Mouse (Mus musculus) midbrain, embryonic 16.5 days (tissue): ENCODE data around the gene Enpp1. TPM values are rescaled to one million over a fixed set of nuclear protein-coding genes. Genes with fewer than 3 reads are reported as not detected.

Experiments
- ATAC-seq: fragments of 200-750 bp; cut with Nextera tagmentation; 2 replicates; pipeline ENCODE4 v1.8.0; 2017; ENCODE audit warnings: moderate TSS enrichment
- H3K27ac ChIP-seq: fragments of 300-500 bp; sonication (generic); 2 replicates; pipeline ENCODE4 v1.5.1; 2014; ENCODE audit warnings: mild to moderate bottlenecking, low read length, mixed read lengths
- H3K27me3 ChIP-seq: fragments of 300-500 bp; sonication (generic); 2 replicates; pipeline ENCODE4 v1.6.1; 2014; ENCODE audit warnings: low read depth, low read length, mixed read lengths; ENCODE audit not compliant: control insufficient read depth, insufficient read depth
- H3K36me3 ChIP-seq: fragments of 300-500 bp; sonication (generic); 2 replicates; pipeline ENCODE4 v1.6.1; 2014; ENCODE audit warnings: mild to moderate bottlenecking, low read length, moderate library complexity, mixed read lengths; ENCODE audit not compliant: control insufficient read depth, insufficient read depth
- H3K4me1 ChIP-seq: fragments of 300-500 bp; sonication (generic); 2 replicates; pipeline ENCODE4 v1.6.1; 2014; ENCODE audit warnings: mild to moderate bottlenecking, low read length, mixed read lengths; ENCODE audit not compliant: control insufficient read depth, insufficient read depth
- H3K4me2 ChIP-seq: fragments of 300-500 bp; sonication (generic); 2 replicates; pipeline ENCODE4 v1.6.1; 2014; ENCODE audit warnings: mild to moderate bottlenecking, low read length, mixed read lengths
- H3K4me3 ChIP-seq: fragments of 300-500 bp; sonication (generic); 2 replicates; pipeline ENCODE4 v1.5.1; 2014; ENCODE audit warnings: low read depth, mild to moderate bottlenecking, low read length, moderate library complexity, mixed read lengths
- H3K9ac ChIP-seq: fragments of 300-500 bp; sonication (generic); 2 replicates; pipeline ENCODE4 v1.6.1; 2014; ENCODE audit warnings: low read depth, low read length, mixed read lengths
- H3K9me3 ChIP-seq: fragments of 300-500 bp; sonication (generic); replicated peaks from 2 replicates; pipeline ENCODE4 v1.6.1; 2014; ENCODE audit warnings: mild to moderate bottlenecking, low read length, mixed read lengths; ENCODE audit not compliant: control insufficient read depth, poor library complexity, severe bottlenecking
- WGBS: fragments of 180-500 bp; shearing (Covaris S2); extraction: QIAGEN DNeasy Blood & Tissue Kit; methylation state at CpG from one replicate; pipeline ENCODE4 v1.1.7; 2014; 5-methylcytosine and 5-hydroxymethylcytosine counted together
- polyA plus RNA-seq: library from polyadenylated mRNA; unstranded; fragments of >200 nt; fragmentation: Nextera tagmentation; extraction: Ambion mirVana; gene quantifications from 2 replicates; pipeline ENCODE4 v1.2.1, GENCODE M21; 2015

The Enpp1 gene
- polyA plus RNA-seq, 1 experiment from 2014 or later: 3.3 TPM

DNA sequence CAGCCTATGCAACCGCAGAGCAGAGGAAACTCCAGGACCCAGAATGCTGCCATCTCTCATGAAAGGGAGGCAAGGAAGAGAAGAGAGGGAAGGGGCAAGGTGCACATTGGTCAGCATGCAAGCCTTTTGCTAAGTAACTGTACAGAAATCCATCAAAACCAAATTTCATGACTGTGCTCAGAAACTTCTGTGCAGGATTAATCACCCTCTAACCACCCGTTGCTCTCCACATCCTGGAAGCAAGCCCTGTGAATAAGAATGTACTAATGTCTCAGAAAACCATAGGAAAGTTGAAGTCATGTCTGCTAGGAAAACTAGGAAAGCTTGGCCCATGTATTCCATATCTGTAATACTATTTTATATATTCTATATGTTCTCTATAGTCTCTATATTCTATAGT is 27.2 kb upstream of the Enpp1 start:
- 94% methylated on average over 2 of the region's 2 CpGs for WGBS
- H3K27me3 ChIP-seq: no peaks in the 10 kb centered on the region
- no peaks in the 10 kb centered on the region for H3K9me3 ChIP-seq
- no peak for ATAC-seq
- no peak overlapping the region for H3K4me3 ChIP-seq
- H3K4me2 ChIP-seq: no peak overlapping the region
- no peaks in the 10 kb centered on the region for H3K36me3 ChIP-seq
- H3K27ac ChIP-seq: no peak overlapping the region
- H3K4me1 ChIP-seq: no peaks in the 10 kb centered on the region
- no peak overlapping the region for H3K9ac ChIP-seq

GRCm38 (mm10) chr10:24738456-24738855 is 26.5 kb upstream of the Enpp1 start:
- H3K4me1 ChIP-seq: no peaks in the 10 kb centered on the region
- no peak overlapping the region for H3K4me3 ChIP-seq
- no peak for ATAC-seq
- 65% methylated on average over 2 of the region's 2 CpGs for WGBS
- no peak overlapping the region for H3K4me2 ChIP-seq
- H3K9me3 ChIP-seq: no peaks in the 10 kb centered on the region
- H3K27me3 ChIP-seq: no peaks in the 10 kb centered on the region
- H3K9ac ChIP-seq: no peak overlapping the region
- no peak overlapping the region for H3K27ac ChIP-seq
- no peaks in the 10 kb centered on the region for H3K36me3 ChIP-seq

GRCm38 (mm10) chr10:24735027-24735777 is 23.2 kb upstream of the Enpp1 start:
- Histone ChIP-seq H3K4me2 (no peak overlapping the region), H3K27ac (no peak overlapping the region), H3K4me3 (no peak overlapping the region), H3K36me3 (no peaks in the 10 kb centered on the region), H3K4me1 (peaks cover 7% of the 10 kb centered on the region; the same call in 1 of the 2 replicates), H3K27me3 (no peaks in the 10 kb centered on the region), H3K9ac (no peak overlapping the region), H3K9me3 (no peaks in the 10 kb centered on the region)
- WGBS: 94% methylated on average over 5 of the region's 5 CpGs
- no peak for ATAC-seq

DNA sequence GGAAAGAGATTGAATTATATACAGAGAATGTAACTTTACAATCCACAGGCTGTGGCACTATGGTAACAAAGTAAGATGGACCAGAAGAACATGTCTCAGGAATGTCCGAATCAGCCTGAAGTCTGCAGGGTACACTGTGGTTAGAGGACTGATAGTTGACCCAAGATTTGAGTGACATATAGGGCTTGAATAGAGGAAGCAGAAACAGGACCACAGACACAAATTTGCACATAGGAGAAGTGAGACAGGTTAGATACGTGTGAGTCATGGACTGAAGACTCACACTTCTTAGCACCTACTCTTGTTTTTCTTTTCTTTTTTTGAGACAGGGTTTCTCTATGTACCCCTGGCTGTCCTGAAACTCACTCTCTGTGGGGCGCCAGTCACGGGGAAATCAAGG is 15.5 kb upstream of the Enpp1 start:
- H3K27me3 ChIP-seq: no peaks in the 10 kb centered on the region
- H3K4me3 ChIP-seq: no peak overlapping the region
- H3K9ac ChIP-seq: no peak overlapping the region
- no peak overlapping the region for H3K27ac ChIP-seq
- no peaks in the 10 kb centered on the region for H3K36me3 ChIP-seq
- 92% methylated on average over 4 of the region's 4 CpGs for WGBS
- no peaks in the 10 kb centered on the region for H3K9me3 ChIP-seq
- H3K4me2 ChIP-seq: no peak overlapping the region
- ATAC-seq: no peak
- peaks cover 7% of the 10 kb centered on the region; the same call in 1 of the 2 replicates for H3K4me1 ChIP-seq

- no peak overlapping the region for H3K4me2 ChIP-seq
Observed at GRCm38 (mm10) chr10:24725197-24725596, 13.2 kb upstream of the Enpp1 start.

DNA sequence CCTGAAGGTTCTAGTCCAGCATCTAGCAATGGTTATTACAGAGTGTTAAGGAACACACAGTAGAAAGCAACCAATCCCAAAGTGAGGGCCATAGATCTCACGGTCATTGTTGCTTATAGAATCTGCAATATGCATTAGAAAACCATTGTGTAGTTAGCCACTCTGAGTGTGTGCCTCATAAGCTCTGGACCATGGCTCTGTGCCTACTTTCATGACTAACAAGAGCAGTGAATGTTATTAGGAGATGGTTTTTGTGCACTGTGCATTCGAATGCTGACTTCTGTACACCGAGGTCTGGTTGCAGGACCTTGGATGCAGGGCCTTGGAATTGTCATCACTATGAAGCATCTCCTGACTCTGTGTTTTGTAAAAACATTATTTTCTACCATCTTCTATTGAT is 9.9 kb upstream of the Enpp1 start:
- Histone ChIP-seq H3K27me3 (no peaks in the 10 kb centered on the region), H3K4me2 (no peak overlapping the region), H3K27ac (no peak overlapping the region), H3K4me3 (no peak overlapping the region), H3K9me3 (no peaks in the 10 kb centered on the region), H3K36me3 (no peaks in the 10 kb centered on the region), H3K4me1 (no peaks in the 10 kb centered on the region), H3K9ac (no peak overlapping the region)
- no peak for ATAC-seq
- 97% methylated on average over 3 of the region's 3 CpGs for WGBS

More at GRCm38 (mm10) chr10:24725197-24725596, 13.2 kb upstream of the Enpp1 start:
- no peaks in the 10 kb centered on the region for H3K9me3 ChIP-seq
- 96% methylated on average over 2 of the region's 2 CpGs for WGBS
- H3K27me3 ChIP-seq: no peaks in the 10 kb centered on the region
- ATAC-seq: no peak
- H3K36me3 ChIP-seq: no peaks in the 10 kb centered on the region
- H3K9ac ChIP-seq: no peak overlapping the region
- no peaks in the 10 kb centered on the region for H3K4me1 ChIP-seq
- H3K4me3 ChIP-seq: no peak overlapping the region
- no peak overlapping the region for H3K27ac ChIP-seq

DNA sequence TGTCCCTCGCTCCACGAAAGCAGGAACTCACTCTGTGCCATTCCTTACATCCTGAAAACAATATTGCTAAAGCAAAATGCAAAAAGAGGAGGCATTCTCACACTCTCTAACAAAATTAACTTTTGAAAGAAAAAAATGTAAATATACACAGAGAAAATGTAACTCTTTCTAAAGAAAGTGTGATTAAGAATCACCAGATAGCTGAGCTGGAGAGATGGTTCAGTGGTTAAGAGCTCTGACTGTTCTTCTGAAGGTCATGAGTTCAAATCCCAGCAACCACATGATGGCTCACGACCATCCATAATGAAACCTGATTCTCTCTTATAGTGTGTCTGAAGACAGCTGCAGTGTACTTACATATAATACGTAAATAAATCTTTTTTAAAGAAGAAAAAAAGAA is 7.4 kb upstream of the Enpp1 start:
- Histone ChIP-seq H3K36me3 (no peaks in the 10 kb centered on the region), H3K4me1 (no peaks in the 10 kb centered on the region), H3K27ac (no peak overlapping the region), H3K9ac (no peak overlapping the region), H3K9me3 (no peaks in the 10 kb centered on the region), H3K4me3 (no peak overlapping the region), H3K27me3 (no peaks in the 10 kb centered on the region), H3K4me2 (no peak overlapping the region)
- ATAC-seq: no peak
- 96% methylated on average over 4 of the region's 4 CpGs for WGBS

DNA sequence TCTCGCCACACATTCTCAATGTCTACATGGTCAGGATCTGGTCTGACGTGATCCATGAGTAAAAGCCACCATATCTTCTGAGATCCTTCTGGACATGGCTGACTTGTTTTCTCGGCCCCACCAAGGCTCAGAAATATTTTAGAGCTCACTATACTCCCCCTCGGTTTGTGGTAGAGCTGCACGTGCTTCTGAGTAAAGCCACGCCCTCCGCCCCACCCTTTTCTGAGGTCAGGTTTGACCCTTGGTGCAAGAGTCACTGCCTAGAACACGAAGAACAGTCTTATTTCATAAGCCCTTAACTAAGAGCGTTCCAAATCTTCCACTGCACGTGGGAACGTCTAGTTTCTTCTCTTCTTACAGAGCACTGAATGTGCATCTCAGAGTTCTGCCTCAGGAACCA is 6.8 kb upstream of the Enpp1 start:
- ATAC-seq: no peak
- peak overlapping the region; percentile 39; the same call in 1 of the 2 replicates for H3K4me2 ChIP-seq
- 58% methylated on average over 11 of the region's 11 CpGs for whole genome bisulfite sequencing
- H3K36me3 ChIP-seq: no peaks in the 10 kb centered on the region
- H3K9me3 ChIP-seq: no peaks in the 10 kb centered on the region
- no peak overlapping the region for H3K9ac ChIP-seq
- H3K4me3 ChIP-seq: no peak overlapping the region
- no peak overlapping the region for H3K27ac ChIP-seq
- no peaks in the 10 kb centered on the region for H3K4me1 ChIP-seq
- no peaks in the 10 kb centered on the region for H3K27me3 ChIP-seq

DNA sequence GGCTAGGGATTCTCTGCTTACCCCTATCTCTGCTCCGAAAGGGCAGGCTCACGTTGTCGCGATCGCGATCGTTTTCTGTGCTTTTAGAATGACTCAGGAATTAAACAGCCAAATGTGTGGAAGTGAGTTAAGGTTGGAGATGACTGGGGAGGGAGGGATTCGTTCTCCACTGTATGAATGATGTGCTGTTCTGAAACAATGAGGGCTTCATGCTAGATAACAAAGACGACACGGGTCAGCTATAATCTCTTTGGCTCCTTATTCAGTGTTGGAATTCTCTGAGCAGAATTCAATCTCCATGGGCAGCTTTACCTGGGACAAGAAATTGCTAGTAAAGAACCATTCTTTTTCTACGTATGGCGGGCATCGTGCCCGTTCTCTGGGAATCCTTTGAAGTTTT is 6.1 kb upstream of the Enpp1 start:
- 23% methylated on average over 14 of the region's 14 CpGs for WGBS
- Histone ChIP-seq H3K4me2 (peak overlapping the region; percentile 39), H3K4me3 (no peak overlapping the region), H3K27me3 (no peaks in the 10 kb centered on the region), H3K27ac (no peak overlapping the region), H3K36me3 (no peaks in the 10 kb centered on the region), H3K9me3 (no peaks in the 10 kb centered on the region), H3K4me1 (no peaks in the 10 kb centered on the region), H3K9ac (no peak overlapping the region)
- ATAC-seq: no peak
